In genomic region chr4:135883401-135883851, GRCm38 (mm10) we compare ENCODE assay signal across 12 mouse cellular contexts. TPM values are rescaled to one million over a fixed set of nuclear protein-coding genes. Genes with fewer than 3 reads are reported as not detected.
DNase-seq lines count a peak whose midpoint lies in the region; ATAC-seq and TF ChIP-seq lines count a peak whose summit lies in the region.
"Had no signal": no experiment of that assay in that cellular context is flagged by ENCODE, and none has a peak within 500 bp of the region (broad histone marks: within the 10 kb centered on the region; RNA-seq: fewer than 3 reads in every experiment).

No protein-coding gene starts in this region.

- WGBS in midbrain, embryonic 10.5 days = 57% methylated on average over 10 of the region's 10 CpGs
- WGBS in midbrain, embryonic 13.5 days = 44% methylated on average over 10 of the region's 10 CpGs
- 43% methylated on average over 10 of the region's 10 CpGs for WGBS in hindbrain, embryonic 11.5 days

- no peaks in the 10 kb centered on the region for H3K27me3 ChIP-seq in midbrain, embryonic 10.5 days (ENCODE audit: low read depth, poor library complexity, severe bottlenecking)
- no peaks in the 10 kb centered on the region for H3K27me3 ChIP-seq in midbrain, embryonic 13.5 days
- H3K27me3 ChIP-seq in hindbrain, embryonic 11.5 days (ENCODE audit: control insufficient read depth, insufficient read depth, low read length) = no peaks in the 10 kb centered on the region
- H3K27me3 ChIP-seq: lung, embryonic 15.5 days; neural tube, embryonic 15.5 days had no signal

- H3K4me1 ChIP-seq in midbrain, embryonic 10.5 days = peaks cover 21% of the 10 kb centered on the region
- no peaks in the 10 kb centered on the region for H3K4me1 ChIP-seq in midbrain, embryonic 13.5 days (replicated peaks)
- H3K4me1 ChIP-seq in hindbrain, embryonic 11.5 days (replicated peaks; ENCODE audit: control insufficient read depth, insufficient read depth, low read length) = 0 out of 2 replicates have a peak, but pooled peaks cover 2% of the 10 kb centered on the region
- H3K4me1 ChIP-seq: neural tube, embryonic 15.5 days had no signal

- H3K36me3 ChIP-seq in midbrain, embryonic 10.5 days = no peaks in the 10 kb centered on the region
- no peaks in the 10 kb centered on the region for H3K36me3 ChIP-seq in midbrain, embryonic 13.5 days
- H3K36me3 ChIP-seq in hindbrain, embryonic 11.5 days (ENCODE audit: control insufficient read depth, insufficient read depth, low read length) = no peaks in the 10 kb centered on the region
- H3K36me3 ChIP-seq: lung, embryonic 15.5 days; neural tube, embryonic 15.5 days had no signal

- no peak overlapping the region for H3K4me2 ChIP-seq in midbrain, embryonic 13.5 days (replicated peaks)
- H3K4me2 ChIP-seq in hindbrain, embryonic 11.5 days (replicated peaks; ENCODE audit: low read depth, low read length) = no peak overlapping the region
- H3K4me2 ChIP-seq: lung, embryonic 15.5 days; neural tube, embryonic 15.5 days had no signal

- H3K27ac ChIP-seq in gastrocnemius, adult 2 months = peak overlapping the region; percentile 65
- H3K27ac ChIP-seq in midbrain, embryonic 10.5 days (replicated peaks) = no peak overlapping the region
- H3K27ac ChIP-seq in midbrain, embryonic 13.5 days = no peak overlapping the region
- H3K27ac ChIP-seq in hindbrain, embryonic 11.5 days (ENCODE audit: low read depth, low read length) = no peak overlapping the region
- H3K27ac ChIP-seq: lung, embryonic 15.5 days; neural tube, embryonic 15.5 days had no signal

- H3K4me3 ChIP-seq in gastrocnemius, adult 2 months = no peak overlapping the region
- no peak overlapping the region for H3K4me3 ChIP-seq in midbrain, embryonic 10.5 days
- no peak overlapping the region for H3K4me3 ChIP-seq in midbrain, embryonic 13.5 days (replicated peaks)
- H3K4me3 ChIP-seq in hindbrain, embryonic 11.5 days (ENCODE audit: low read depth, low read length) = no peak overlapping the region
- H3K4me3 ChIP-seq: lung, embryonic 15.5 days; neural tube, embryonic 15.5 days had no signal

- no peaks in the 10 kb centered on the region for H3K9me3 ChIP-seq in midbrain, embryonic 10.5 days (replicated peaks)
- no peaks in the 10 kb centered on the region for H3K9me3 ChIP-seq in midbrain, embryonic 13.5 days
- H3K9me3 ChIP-seq in hindbrain, embryonic 11.5 days (ENCODE audit: control insufficient read depth, low read length) = no peaks in the 10 kb centered on the region
- H3K9me3 ChIP-seq: lung, embryonic 15.5 days; neural tube, embryonic 15.5 days had no signal

- DNase-seq in gastrocnemius, adult 2 months = no peak
- DNase-seq in gastrocnemius, postnatal 36 days = no peak
- peak; percentile 10 for DNase-seq in midbrain, embryonic 10.5 days (ENCODE audit: low spot score)
- peak; percentile 68 for DNase-seq in adrenal gland, adult 8-10 months
- peak; percentile 33 for DNase-seq in kidney, postnatal 10 days
- no peak for DNase-seq in hindbrain, embryonic 11.5 days (ENCODE audit: low spot score)

- TF ChIP-seq CTCF in gastrocnemius, adult 2 months (IDR thresholded peaks at IDR 0.05) = no peak

- intact Hi-C loops in gastrocnemius, adult 2 months (cut with DNase I) = no loop called here
- intact Hi-C loops in gastrocnemius, postnatal 36 days (cut with DNase I) = no loop called here

- H3K9ac ChIP-seq in midbrain, embryonic 13.5 days (replicated peaks) = no peak overlapping the region
- no peak overlapping the region for H3K9ac ChIP-seq in hindbrain, embryonic 11.5 days (ENCODE audit: low read depth, low read length)
- H3K9ac ChIP-seq: lung, embryonic 15.5 days; neural tube, embryonic 15.5 days had no signal

- no peak for ATAC-seq in midbrain, embryonic 13.5 days
- ATAC-seq in hindbrain, embryonic 11.5 days (ENCODE audit: low FRiP score) = no peak
- ATAC-seq in granulocyte monocyte progenitor cell, adult 5-6 weeks (replicated peaks; ENCODE audit: poor library complexity, severe bottlenecking) = no peak
- ATAC-seq: midbrain, embryonic 16.5 days had no signal

RNA-seq across cellular contexts. Expression of gene Pnrc2, which starts 9.8 kb away (rescaled TPM):
- 10 to 100 TPM; 36.7 to 44.8 TPM for total RNA-seq in gastrocnemius, adult 2 months (2021)
- 10 to 100 TPM; 25.4 to 31.2 TPM for total RNA-seq in gastrocnemius, postnatal 36 days (2021)
- 216 and 225 TPM in 2 replicates for polyA plus RNA-seq in midbrain, embryonic 10.5 days (2016; fragmentation: Nextera tagmentation; extraction: Ambion mirVana)
- polyA plus RNA-seq in midbrain, embryonic 13.5 days (2015; fragmentation: Nextera tagmentation; extraction: Ambion mirVana) = 144 TPM in 2 replicates
- total RNA-seq in adrenal gland, adult 8-10 months (2022) = 100 to 1,000 TPM; 106 to 163 (median 148) TPM
- polyA plus RNA-seq in hindbrain, embryonic 11.5 days (2014; fragmentation: Nextera tagmentation; extraction: Ambion mirVana) = 213 and 226 TPM in 2 replicates
- total RNA-seq in granulocyte monocyte progenitor cell, adult 5-6 weeks (2014; fragmentation: Nextera tagmentation) = 65.4 and 67.9 TPM in 2 replicates
- 159 and 192 TPM in 2 replicates for total RNA-seq in granulocyte monocyte progenitor cell, adult 5-6 weeks (2017)

RNA-seq across cellular contexts. Expression of gene Cnr2, which starts 11.8 kb away (rescaled TPM):
- total RNA-seq in gastrocnemius, adult 2 months (2021) = under 1 TPM; 0.10 to 0.11 TPM
- under 1 TPM; 0.07 to 0.08 TPM for total RNA-seq in gastrocnemius, postnatal 36 days (2021)
- 0.46 and 0.60 TPM in 2 replicates for polyA plus RNA-seq in midbrain, embryonic 10.5 days (2016; fragmentation: Nextera tagmentation; extraction: Ambion mirVana)
- 0.12 and 0.16 TPM in 2 replicates for polyA plus RNA-seq in midbrain, embryonic 13.5 days (2015; fragmentation: Nextera tagmentation; extraction: Ambion mirVana)
- 1 to 10 TPM; 2.2 to 3.6 (median 2.8) TPM for total RNA-seq in adrenal gland, adult 8-10 months (2022)
- 0.08 and 0.47 TPM in 2 replicates for polyA plus RNA-seq in hindbrain, embryonic 11.5 days (2014; fragmentation: Nextera tagmentation; extraction: Ambion mirVana)
- 4.5 and 6.0 TPM in 2 replicates for total RNA-seq in granulocyte monocyte progenitor cell, adult 5-6 weeks (2014; fragmentation: Nextera tagmentation)
- total RNA-seq in granulocyte monocyte progenitor cell, adult 5-6 weeks (2017) = 4.0 and 5.1 TPM in 2 replicates
- total RNA-seq: left cerebral cortex, adult 18-20 months had no signal

RNA-seq across cellular contexts. Expression of gene Srsf10, which starts 27.9 kb away (rescaled TPM):
- total RNA-seq in gastrocnemius, adult 2 months (2021) = 10 to 100 TPM; 27.2 to 30.6 TPM
- 10 to 100 TPM; 23.7 to 23.9 TPM for total RNA-seq in gastrocnemius, postnatal 36 days (2021)
- 368 and 383 TPM in 2 replicates for polyA plus RNA-seq in midbrain, embryonic 10.5 days (2016; fragmentation: Nextera tagmentation; extraction: Ambion mirVana)
- 267 and 285 TPM in 2 replicates for polyA plus RNA-seq in midbrain, embryonic 13.5 days (2015; fragmentation: Nextera tagmentation; extraction: Ambion mirVana)
- 100 to 1,000 TPM in 2 of 4 experiments, 10 to 100 TPM in 2; 93.3 to 127 (median 104) TPM for total RNA-seq in adrenal gland, adult 8-10 months (2022)
- 390 and 420 TPM in 2 replicates for polyA plus RNA-seq in hindbrain, embryonic 11.5 days (2014; fragmentation: Nextera tagmentation; extraction: Ambion mirVana)
- 140 TPM in 2 replicates for total RNA-seq in granulocyte monocyte progenitor cell, adult 5-6 weeks (2014; fragmentation: Nextera tagmentation)
- total RNA-seq in granulocyte monocyte progenitor cell, adult 5-6 weeks (2017) = 191 and 201 TPM in 2 replicates

RNA-seq across cellular contexts. Expression of gene Fuca1, which starts 37.1 kb away (rescaled TPM):
- 10 to 100 TPM; 17.0 to 23.0 TPM for total RNA-seq in gastrocnemius, adult 2 months (2021)
- total RNA-seq in gastrocnemius, postnatal 36 days (2021) = 10 to 100 TPM; 16.4 to 18.7 TPM
- polyA plus RNA-seq in midbrain, embryonic 10.5 days (2016; fragmentation: Nextera tagmentation; extraction: Ambion mirVana) = 54.0 and 63.7 TPM in 2 replicates
- 49.5 and 52.9 TPM in 2 replicates for polyA plus RNA-seq in midbrain, embryonic 13.5 days (2015; fragmentation: Nextera tagmentation; extraction: Ambion mirVana)
- 100 to 1,000 TPM in 3 of 4 experiments, 10 to 100 TPM in 1; 83.5 to 119 (median 106) TPM for total RNA-seq in adrenal gland, adult 8-10 months (2022)
- 44.5 and 50.4 TPM in 2 replicates for polyA plus RNA-seq in hindbrain, embryonic 11.5 days (2014; fragmentation: Nextera tagmentation; extraction: Ambion mirVana)
- total RNA-seq in granulocyte monocyte progenitor cell, adult 5-6 weeks (2014; fragmentation: Nextera tagmentation) = 62.1 and 116 TPM in 2 replicates
- 68.2 and 68.6 TPM in 2 replicates for total RNA-seq in granulocyte monocyte progenitor cell, adult 5-6 weeks (2017)

Comparison
In these comparisons a context has a peak if more than half of its experiments do, and no peak if none do; other contexts are left out.
1. DNase-seq: peak in midbrain, embryonic 10.5 days (single experiment), adrenal gland, adult 8-10 months (single experiment) and kidney, postnatal 10 days (single experiment); none in gastrocnemius, adult 2 months (single experiment), gastrocnemius, postnatal 36 days (0 of 2) and hindbrain, embryonic 11.5 days (single experiment).